Mouse (Mus musculus): Measurements from ENCODE around the gene Wdr13. TPM values are rescaled to one million over a fixed set of nuclear protein-coding genes. Genes with fewer than 3 reads are reported as not detected.
A peak's percentile ranks its signal among the peaks of the same experiment; 100 is the strongest.

The Wdr13 gene
- total RNA-seq (2022): 100 to 1,000 TPM; 176 to 202 (median 193) TPM

DNA sequence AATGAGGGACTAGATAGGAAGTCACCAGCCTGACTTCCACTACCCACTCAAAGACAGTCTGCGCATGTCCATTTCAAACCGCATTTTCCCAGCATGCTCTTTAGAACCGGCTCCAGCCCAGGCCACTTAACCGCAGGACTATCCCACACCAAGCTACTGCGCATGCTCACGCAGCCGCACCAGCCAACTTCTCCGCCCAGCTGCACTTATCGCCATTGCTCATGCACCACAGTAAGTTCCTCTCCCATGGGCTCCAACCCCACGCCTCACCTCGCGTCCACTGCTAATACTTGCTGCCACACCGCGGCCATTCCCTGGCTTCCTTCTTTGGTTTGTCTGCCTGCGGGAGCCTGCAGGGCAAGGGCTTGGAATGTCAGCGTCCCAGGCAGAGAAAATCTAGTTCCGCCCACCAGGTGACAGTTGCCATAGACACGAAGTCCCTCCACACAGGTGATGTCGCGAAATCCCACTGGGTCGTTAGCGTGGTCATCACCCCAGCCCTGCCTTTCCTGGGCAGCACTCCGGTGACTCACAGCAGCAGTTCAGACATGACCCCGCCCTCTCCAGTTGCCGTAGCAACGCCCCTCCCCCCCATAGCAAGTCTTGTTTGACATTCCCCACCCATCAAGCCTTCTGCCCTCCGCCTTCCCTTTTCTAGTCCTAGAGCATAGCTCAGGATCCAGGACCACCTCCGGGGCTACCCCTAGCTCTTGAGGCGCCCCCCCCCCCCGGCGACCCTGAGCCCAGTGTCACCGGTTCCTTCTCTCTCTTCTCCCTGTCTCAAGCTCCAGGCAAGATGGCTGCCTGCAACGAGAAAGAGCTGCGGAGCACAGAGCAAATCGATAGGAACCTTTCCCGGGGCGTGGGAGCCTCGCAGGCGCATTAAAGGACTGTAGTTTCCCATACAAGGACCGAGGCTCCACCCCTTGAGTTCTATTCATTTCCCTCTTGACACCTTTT lies at the start of gene Wdr13:
Wdr13 (minus strand) TSS at position 876 of the 960 bp plus-strand sequence.
- peak; percentile 76 to 91 for DNase-seq (ENCODE audit: low spot score in 2 of 2)

DNA sequence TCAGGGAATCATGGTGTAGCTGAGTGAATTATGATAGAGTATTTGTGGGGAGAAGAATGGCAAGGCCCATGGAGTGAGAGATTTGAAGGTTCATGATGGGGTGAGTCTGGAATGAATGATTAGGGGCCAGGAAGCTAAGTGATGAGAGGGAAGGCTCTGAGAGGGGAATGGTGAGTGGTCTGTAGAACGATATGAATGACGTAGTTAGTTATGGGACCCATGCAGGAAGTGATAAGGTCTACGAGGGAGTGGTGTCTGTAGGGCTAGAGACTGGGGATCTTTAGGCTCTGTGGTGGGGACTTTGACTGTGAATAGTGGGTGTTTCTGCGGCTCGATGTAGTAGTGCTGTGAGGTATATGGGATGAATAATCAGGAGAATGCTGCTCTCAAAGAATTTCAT lies 47.0 kb upstream of the Wdr13 start:
- DNase-seq (ENCODE audit: low spot score in 2 of 2): no peak

DNA sequence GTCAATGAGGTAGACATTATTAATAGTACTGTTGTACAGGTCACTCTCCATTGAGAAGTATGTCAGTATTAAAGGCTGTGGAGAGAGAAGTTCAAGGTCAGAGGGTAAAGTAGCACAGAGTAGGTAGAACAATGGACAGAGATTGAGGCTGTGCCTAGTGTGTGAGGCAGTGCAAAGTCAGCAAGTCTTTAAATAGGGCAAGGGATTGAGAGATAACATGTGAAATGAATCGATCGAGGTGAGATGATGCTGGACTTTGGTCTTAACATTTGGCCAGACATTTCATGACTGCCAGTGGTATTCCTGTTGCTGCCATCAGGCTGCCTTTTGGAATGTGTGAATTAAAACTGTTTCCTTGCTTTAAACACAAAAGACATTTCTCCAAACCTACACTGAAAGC lies 46.2 kb upstream of the Wdr13 start:
- no peak for DNase-seq (ENCODE audit: low spot score in 2 of 2)

DNA sequence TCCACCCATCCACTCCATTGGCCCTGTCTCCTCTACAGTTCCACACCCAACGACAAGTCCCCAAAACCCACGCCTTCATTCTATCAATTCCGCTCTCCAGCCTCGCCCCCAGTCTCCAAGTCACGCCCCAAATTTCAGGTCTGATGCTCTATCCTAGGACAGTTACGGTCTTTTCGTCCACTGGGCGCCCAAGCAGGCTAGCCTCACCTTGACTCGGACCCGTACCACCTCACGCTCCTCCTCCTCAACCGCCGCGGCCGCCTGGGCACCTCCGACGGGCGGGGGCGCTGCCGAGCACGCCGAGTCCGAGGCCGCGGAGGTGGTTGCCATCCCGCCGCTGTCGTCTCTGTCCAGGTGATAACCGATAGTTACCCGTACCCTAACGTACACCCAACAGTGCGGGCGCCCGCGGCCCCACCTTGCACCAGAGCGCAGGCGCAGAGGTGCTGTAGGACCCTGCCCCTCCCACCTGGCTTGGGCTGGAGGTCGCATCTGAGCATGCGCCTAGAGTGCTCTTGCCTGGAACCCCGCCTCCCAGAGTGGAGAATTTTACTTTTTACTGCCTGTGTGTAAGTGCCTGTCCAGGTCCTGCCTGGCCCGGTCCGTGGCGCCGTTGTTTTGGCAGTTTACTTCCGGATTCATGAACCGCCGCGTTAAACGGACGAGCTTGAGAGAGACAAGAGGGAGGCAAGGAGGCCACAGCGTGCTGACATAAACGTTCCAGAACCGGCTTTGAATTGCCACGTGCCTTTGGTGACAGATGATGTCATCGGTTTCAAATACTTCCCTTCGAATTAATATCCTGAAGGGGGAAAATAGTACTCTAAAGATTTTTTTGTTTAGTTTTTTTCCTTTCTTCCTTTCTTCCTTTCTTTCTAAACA lies 43.1 kb upstream of the Wdr13 start, which contains the start of gene Tbc1d25:
Tbc1d25 (minus strand) TSS at position 678 of the 882 bp plus-strand sequence.
- peak; percentile 56 to 83 for DNase-seq (ENCODE audit: low spot score in 2 of 2)

DNA sequence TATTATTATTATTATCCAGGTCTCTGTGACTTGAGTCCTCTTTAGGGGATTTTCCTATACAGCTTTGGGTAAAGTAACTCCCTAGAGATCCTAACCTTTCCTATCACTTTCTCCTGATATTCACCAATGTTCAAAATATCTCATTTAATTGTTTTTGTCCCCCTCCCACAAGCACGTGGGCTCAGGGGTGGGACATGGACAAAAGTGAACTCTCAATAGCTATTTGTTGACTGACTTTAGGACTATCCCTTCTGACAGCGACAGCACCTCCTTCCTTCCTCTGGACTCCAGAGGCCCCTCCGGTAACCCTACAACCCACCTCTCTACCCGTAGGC lies 42.4 kb upstream of the Wdr13 start:
- no peak for DNase-seq (ENCODE audit: low spot score in 2 of 2)

DNA sequence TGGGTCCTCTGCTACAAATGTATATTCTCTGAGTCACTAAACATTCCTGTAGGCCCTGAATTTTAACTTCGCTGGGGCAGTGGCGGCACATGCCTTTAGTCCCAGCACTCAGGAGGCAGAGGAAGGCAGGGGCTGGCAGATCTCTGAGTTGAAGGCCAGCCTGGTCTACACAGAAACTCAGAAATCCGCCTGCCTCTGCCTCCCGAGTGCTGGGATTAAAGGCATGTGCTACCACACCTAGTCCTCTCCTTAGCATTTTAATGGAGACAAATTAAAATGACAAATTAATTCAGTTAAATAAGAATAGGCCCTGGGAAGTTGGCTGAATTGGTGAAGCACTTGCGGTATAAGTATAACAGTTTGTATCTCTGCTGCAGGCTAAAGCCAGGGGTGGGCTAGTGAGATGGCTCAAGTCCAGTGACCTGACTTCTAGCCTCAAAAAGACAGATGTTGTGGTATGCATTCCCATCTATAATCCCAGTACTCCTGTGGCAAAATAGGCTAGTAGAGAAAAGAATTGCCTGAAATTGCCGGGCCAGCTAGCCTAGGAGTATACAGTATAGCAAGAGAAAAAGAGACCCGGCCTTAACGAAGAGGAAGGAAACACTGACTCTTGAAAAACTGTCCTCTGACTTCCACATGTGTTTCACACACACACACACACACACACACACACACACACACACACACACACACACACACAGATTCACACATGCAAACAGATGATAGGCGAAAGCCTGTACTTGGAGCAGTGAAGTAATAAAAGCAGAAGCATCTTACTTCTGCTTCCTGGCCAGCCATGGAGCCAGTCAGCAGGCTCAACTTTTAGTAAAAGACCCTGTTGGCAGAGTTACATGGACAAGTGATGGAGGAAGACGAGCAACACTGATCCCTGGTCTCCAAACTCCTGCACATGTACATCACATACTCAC lies 35.3 kb upstream of the Wdr13 start:
- DNase-seq (ENCODE audit: low spot score in 2 of 2): no peak

DNA sequence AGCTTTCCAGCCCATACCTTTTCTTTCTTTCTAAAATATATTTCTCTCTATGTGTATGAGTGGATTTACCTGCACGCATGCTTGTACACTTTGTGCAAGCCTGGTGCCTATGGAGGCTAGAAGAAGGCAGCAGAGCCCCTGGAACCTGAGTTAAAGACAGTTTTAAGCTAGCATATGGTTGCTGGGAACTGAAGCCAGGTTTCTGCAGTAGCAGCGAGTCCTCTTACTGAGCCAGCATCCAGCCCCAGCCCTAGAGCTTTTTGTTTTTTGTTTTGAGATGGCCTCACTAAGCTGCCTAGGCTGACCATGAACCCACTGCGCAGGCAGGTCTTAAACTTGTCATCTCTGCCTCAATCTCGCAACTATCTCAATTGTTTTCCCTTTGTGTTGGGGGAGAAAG lies 31.8 kb upstream of the Wdr13 start:
- DNase-seq (ENCODE audit: low spot score in 2 of 2): no peak

DNA sequence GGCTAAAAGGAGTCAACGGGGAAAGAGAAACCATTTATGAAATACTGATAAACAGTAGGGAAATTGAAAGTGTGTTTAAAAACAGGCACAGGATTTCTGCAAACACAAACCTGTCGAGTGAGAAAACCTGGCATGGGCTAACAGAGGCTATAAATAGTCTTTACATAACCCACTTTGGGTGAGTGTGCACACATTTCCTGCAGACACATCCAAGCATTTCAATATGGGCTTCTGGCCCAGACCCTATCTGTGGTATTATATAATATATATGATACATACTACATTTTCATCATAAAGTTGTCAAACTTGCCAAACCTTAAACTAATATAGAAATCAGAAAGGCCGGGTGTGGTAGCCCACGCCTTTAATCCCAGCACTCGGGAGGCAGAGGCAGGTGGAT lies 30.4 kb upstream of the Wdr13 start:
- DNase-seq (ENCODE audit: low spot score in 2 of 2): no peak

DNA sequence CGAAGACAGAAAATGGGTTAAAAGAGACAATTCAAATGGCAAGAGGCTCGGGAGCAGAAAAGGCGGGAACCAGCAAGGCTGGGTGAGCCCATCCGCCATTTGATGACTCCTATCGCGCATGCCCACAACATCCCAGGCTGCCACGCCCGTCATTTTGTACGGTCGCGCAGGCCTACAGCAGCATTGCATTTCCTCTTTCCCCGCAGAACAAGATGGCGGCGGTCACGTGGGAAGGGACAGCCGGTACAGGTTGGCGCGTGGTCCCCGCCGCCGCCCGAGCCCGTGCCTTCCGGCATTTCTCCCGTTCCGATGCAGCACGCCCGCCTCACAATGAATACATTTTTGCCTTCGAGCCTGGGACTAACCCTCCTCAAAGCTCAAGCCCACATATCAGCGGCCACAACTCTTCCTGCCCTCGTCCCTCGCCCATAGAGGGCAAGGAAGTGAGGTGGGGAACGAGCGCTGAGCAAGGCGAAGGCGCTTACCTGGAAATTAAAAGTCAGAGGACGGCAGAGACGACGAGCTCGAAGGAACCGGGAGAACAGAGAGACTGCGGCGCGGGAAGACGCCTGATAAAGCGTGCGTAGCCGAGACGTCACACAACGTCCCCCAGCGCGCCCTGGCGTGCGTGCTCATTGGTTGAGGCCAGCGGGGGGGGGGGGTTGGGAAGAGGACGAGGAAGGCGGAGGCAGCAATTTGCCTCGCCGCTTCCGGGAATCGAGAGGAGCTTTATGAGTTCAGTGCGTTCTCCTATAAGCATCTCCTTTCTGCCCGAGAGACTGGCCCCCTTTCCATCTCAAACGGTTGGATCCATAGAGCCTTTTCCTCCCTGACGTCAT lies 12.7 kb upstream of the Wdr13 start, which contains the start of gene Rbm3:
Rbm3 (minus strand) TSS at position 728 of the 839 bp plus-strand sequence.
- DNase-seq (ENCODE audit: low spot score in 2 of 2): peak; percentile 71 to 87

DNA sequence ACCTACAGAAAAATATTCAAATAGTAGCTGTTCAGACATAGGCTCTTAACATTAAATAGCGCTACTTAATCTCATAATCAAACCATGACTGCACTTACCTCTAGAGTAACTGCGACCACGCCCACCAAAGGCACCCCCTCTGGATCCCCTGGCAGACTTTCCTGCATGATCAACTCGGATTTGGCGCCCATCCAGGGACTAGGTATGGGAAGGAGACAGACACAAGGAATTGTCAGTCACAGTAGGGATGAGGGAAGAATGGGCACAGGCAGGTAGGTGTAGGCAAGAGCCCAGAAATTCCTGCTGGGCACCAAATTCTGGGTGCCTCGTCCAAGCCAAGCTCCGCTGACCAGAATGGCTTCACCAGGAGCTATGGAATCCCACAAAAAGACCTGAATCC lies 11.1 kb upstream of the Wdr13 start:
- DNase-seq (ENCODE audit: low spot score in 2 of 2): no peak

DNA sequence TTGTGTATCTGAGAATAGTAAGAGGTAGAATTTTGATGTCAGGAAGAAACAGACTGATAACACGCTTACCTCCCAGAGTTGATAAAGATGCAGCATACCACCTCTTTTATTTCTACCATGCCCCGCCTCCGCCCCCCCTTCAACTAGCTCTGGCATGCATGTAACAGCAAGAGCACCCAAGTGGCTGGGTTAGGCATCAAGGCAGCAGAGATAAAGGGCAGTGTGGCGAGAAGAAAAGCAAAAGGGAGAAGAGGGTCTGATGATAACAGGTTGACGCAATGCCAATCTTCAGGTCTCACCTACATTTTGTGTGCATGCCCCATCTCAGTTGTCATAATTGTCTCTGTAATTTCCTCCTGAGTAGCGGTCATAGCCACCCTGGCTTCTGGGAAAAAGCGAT lies 10.3 kb upstream of the Wdr13 start:
- DNase-seq (ENCODE audit: low spot score in 2 of 2): no peak

DNA sequence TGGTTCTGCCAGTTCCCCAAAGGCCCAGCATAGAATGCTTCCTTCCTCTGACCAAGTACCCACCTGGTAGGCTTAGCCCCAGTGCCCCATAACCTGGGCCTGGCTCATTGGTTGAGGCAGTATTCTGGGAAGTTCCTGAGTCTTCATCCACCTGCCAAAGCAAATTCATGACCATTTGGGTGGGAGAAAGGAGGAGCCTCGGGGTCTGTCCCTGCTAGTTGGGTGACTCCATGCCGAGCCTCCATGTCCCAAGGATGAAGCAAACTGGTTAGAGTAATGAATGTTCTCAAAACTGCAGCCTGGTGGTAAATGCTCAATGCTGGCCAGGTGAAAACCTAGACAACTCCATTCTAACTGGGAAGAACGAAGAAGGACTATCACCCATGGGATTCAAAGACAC lies 8.4 kb upstream of the Wdr13 start:
- no peak for DNase-seq (ENCODE audit: low spot score in 2 of 2)

DNA sequence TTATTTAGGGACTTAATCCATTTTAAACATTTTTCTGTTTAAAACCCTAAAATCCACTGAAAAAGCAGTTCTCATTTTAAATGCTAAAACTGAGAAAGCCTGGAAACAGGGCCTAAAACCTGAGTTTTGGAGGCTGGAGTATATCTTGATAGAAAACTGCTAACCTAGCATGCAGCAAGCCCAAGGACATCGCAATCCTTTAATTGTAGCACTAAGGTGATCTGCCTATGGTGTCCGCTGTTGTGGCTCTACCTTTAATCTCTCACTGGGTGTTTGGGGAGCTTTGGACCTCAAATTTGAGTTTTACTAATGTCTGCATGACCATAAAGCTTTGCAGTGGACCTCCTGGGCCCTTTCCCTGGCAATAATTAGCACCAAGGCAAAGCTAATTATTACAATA lies 7.8 kb upstream of the Wdr13 start:
- DNase-seq (ENCODE audit: low spot score in 2 of 2): no peak

DNA sequence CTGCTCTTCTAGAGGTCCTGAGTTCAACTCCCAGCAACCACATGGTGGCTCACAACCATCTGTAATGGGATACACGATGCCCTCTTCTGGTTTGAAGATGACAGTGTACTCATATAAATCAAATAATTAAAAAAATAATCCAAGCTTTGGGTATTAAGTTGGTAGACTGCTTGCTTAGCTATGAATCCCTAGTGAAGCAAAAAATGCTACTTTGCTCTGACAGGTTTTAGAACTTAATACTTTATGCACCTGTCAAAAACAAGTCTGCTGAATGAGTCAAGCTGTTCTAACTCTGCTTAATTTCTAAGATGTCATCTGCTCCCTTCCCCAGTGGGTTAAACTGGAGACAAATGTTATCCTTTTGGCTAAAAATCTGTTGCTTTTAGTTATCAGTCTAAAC lies 6.8 kb upstream of the Wdr13 start:
- DNase-seq (ENCODE audit: low spot score in 2 of 2): no peak

DNA sequence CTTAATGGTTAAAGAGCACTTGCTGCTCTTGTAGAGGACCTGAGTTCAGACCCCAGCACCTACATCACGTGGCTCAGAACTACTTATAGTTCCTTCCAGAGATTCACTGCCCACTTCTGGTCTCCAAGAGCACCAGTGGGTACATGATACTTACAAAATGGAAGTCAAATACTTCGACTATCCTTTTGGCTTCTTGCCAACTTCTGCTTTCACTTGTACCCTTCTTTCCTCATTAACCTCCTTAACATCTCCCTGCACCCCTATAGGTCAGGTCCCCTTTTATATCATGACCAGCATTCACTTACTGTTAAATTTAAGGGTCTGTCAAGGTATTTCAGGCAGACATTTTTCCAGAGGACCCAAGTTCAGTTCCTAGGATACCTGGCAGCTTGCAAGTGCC lies 3.2 kb upstream of the Wdr13 start:
- no peak for DNase-seq (ENCODE audit: low spot score in 2 of 2)

DNA sequence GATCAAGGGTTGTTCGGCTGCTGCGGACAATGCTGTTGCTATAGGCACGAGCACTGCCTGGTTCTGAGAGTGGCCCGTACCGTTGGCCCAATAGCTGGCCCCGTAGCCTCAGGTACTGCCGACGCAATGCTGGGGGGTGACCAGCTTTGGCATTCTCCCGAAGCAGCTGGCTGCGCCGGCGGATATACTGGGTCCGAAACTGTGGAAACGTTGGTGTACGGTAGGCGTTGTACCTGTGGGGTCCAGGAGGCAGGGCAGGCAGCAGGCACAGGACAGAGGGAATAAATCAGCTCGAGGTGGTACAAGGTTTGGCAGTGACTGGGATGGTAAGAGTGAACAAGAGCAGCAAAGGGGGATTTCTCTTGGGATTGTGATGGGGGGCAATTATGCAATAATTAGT lies 1.3 kb downstream of the Wdr13 start:
- DNase-seq (ENCODE audit: low spot score in 2 of 2): no peak

DNA sequence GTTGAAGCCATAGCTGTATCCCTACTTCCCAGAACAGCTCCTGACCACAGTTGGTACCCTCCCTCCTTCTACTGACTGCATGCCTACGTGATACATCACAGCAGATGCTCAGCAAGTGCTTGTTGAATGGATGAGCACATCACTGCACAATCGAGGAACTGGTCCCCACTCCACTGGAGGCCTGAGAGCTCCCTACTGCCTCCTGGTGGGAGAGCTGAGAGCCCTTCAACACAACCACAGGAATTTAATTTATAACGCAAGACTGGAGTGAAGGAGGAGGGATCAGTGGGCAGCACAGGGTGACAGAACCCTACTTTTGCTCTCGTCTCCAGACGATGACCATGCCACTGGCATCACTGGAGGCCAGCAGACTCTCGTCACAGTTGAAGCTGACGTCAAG lies 7.5 kb downstream of the Wdr13 start:
- no peak for DNase-seq (ENCODE audit: low spot score in 2 of 2)

DNA sequence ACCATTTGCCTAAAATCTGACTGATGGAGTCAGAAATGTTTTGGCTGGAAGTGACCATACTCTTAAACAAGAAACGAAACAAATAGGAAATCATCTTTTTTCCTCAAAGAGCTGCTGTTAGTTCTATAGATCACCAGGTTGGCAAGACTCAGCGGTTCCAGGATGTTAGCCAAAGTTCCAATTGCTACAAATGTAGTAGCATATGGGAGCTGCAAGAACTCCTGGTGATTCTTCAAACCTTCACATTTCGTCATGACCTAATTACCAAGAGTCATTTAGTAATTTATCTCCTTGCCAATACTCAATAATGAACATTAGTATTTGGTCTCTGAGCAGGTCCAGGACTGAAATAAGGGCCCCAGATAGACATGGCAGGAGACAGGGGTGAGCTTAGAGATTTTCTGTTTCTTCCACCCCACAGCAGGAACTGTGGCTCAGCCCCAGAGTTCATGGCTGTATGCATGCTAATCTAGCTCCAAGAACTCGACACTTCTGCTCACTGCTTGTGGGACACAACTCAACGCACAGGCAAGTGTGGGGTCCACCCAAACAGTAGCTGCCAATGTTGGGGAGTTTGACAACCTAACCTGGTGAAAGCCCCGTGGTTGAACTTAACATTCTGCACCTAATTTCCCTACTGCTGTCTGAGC lies 8.7 kb downstream of the Wdr13 start:
- DNase-seq (ENCODE audit: low spot score in 2 of 2): no peak

DNA sequence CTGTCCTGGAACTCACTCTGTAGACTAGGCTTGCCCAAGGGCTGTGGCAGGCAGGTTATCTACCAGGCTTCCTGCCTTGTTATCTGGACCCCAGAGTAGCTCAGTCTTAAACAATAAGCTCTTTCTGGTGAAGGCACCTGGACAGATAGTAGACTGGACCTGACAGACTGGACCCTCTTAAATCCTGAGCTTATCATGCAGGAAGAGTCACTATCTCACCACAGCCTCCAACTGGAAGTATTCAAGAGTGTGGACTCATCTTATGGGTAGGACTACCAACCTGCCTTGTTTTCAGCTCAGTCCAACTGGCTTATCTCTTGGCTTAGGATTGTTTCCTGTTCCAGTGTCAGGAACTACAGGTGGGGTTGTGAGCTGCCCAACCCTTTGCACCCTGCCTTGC lies 15.4 kb downstream of the Wdr13 start:
- DNase-seq (ENCODE audit: low spot score in 2 of 2): no peak

DNA sequence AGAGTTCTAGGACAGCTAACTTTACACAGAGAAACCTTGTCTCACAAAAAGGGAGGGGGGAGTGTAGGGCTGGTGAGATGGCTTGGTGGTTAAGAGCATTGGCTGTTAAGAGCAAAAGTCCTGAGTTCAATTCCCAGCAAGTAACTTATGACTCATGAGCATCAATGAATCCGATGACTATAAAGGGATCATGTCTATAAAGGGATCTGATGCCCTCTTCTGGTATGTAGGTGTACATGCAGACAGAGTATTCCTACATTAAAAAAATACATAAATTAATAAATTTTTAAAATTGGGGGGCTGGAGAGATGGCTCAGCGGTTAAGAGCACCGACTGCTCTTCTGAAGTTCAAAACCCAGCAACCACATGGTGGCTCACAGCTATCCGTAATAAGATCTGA lies 17.4 kb downstream of the Wdr13 start:
- no peak for DNase-seq (ENCODE audit: low spot score in 2 of 2)

All from left cerebral cortex, adult 8-10 months (tissue).